Mouse (Mus musculus) megakaryocyte progenitor cell, adult 5-6 weeks (primary cell): Measurements from ENCODE around the gene Rlbp1. TPM values are rescaled to one million over a fixed set of nuclear protein-coding genes. Genes with fewer than 3 reads are reported as not detected.

Experiments
- ATAC-seq: replicated peaks from 2 replicates; pipeline ENCODE4 v1.8.0; 2016; ENCODE audit warnings: mild to moderate bottlenecking, moderate TSS enrichment, inconsistent platforms; ENCODE audit not compliant: poor library complexity
- total RNA-seq, 2 experiments: library from RNA; stranded (forward) in 1 of 2; stranded (reverse) in 1 of 2; fragments of 157-497, 149-512 nt in 1 of 2; fragments of 200-1000 nt in 1 of 2; gene quantifications; 2 replicates each; pipeline versions ENCODE4 v1.2.3 to v1.2.4; 2015 to 2017

Gene Rlbp1
- total RNA-seq, 2 experiments from 2014 or later = not detected

DNA sequence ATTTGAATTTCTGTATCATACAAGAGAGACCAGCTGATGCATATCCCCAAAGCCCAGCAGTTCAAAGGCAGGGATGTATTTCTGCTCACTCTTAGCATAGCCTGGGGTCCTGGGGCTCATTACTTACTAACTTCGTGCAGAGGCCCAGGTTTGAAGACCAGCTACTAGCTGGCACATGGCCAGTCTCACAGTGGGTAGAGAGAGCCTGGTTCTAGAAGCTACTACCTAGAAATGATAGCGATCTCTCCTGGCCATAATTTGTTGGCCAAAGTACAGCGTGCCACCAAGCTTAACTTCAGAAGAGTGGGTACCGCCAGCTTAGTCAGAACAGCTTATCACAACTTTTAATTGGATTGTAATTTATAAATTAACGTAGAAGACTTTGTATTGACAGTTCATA lies 58.1 kb downstream of the Rlbp1 start:
- no peak for ATAC-seq

Other genes starting within 250 kb of the Rlbp1 start
- 8.4 and 10.4 TPM in 2 replicates for gene Mfge8, start 238.0 kb downstream of the Rlbp1 start, total RNA-seq (2015)
- 9.9 and 10.7 TPM in 2 replicates for gene Mfge8, start 238.0 kb downstream of the Rlbp1 start, total RNA-seq (2017)
- 58.0 and 60.4 TPM in 2 replicates for gene Abhd2, start 113.8 kb downstream of the Rlbp1 start, total RNA-seq (2015)
- gene Abhd2, start 113.8 kb downstream of the Rlbp1 start, total RNA-seq (2017) = 28.3 and 30.2 TPM in 2 replicates
- gene Fanci, start 4.9 kb upstream of the Rlbp1 start, total RNA-seq (2015) = 11.5 and 11.9 TPM in 2 replicates
- 22.8 and 24.8 TPM in 2 replicates for gene Fanci, start 4.9 kb upstream of the Rlbp1 start, total RNA-seq (2017)
- gene Polg, start 79.3 kb upstream of the Rlbp1 start, total RNA-seq (2015) = 21.2 and 22.5 TPM in 2 replicates
- gene Polg, start 79.3 kb upstream of the Rlbp1 start, total RNA-seq (2017) = 41.3 and 52.0 TPM in 2 replicates
- gene Rhcg, start 230.6 kb upstream of the Rlbp1 start, total RNA-seq (2015) = 0.29 and 1.9 TPM in 2 replicates
- gene Rhcg, start 230.6 kb upstream of the Rlbp1 start, total RNA-seq (2017) = 0.17 and 2.0 TPM in 2 replicates